Mouse (Mus musculus) E14TG2a.4 (cell line): Measurements from ENCODE around the gene Slc39a11.

Experiments used
- CTCF ChIP-seq: conservative IDR thresholded peaks from 2 replicates; pipeline ENCODE4 v1.5.1; 2014; ENCODE audit warnings: low read length
- POU5F1 ChIP-seq: IDR thresholded peaks from 2 replicates; pipeline ENCODE4 v1.6.1; 2014; ENCODE audit warnings: low read length, borderline replicate concordance

DNA sequence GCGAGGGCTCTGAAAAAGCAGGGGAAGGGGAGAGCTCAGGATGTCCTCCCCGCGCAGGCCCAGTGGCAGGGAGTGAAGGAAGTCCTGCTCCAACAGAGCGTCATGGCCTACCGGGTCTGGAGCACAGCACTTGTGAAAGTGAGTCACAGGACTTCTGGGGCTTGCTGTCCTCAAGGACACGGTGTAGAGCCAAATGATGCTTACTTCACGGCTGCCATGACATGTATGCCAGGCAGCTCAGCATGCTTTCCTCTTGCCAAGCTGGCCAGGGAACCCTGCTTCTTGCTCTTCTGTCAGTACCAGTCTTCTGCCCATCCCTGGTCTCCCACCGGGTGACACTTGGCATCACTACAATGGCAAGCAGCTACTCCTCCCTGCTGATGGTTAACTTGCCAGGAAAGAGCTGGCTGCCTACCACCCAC, 6.6 kb upstream of the Slc39a11 start:
- TF ChIP-seq CTCF (no peak), POU5F1 (no peak)
